In the genomic region with DNA sequence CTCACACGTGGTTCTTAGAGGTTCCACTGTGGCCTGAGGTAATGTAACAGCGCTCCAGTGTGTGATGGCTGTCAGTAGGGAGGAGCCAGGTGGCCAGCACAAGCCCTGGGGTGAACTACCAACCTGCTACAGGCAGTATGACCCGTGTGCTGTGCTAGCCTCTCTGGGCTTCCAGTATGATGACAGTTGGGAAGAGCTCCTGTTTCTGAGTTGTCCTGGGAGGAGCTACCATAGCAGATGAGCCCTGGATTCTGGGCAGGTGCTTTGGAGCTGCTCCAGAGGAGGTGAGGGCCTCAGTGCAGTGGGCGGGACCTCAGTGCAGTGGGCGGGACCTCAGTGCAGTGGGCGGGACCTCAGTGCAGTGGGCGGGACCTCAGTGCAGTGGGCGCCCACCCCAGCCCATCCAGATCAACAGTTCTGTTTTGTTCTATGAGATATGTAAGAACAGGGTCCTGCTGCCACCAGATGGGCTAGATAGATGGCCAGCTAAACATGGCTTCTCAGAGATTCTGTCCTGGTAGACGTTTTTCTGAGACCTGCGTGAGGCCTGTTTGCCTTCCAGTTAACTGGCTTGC, we compare ENCODE assay signal across 8 mouse cellular contexts. TPM values are rescaled to one million over a fixed set of nuclear protein-coding genes. Genes with fewer than 3 reads are reported as not detected.
DNase-seq lines count a peak whose midpoint lies in the region; ATAC-seq and TF ChIP-seq lines count a peak whose summit lies in the region.
"Had no signal": no experiment of that assay in that cellular context is flagged by ENCODE, and none has a peak within 500 bp of the region (broad histone marks: within the 10 kb centered on the region; RNA-seq: fewer than 3 reads in every experiment).

No protein-coding gene starts in this region.

- H3K27me3 ChIP-seq in heart, postnatal 0 days (ENCODE audit: control insufficient read depth, insufficient read depth, low read length): no peaks in the 10 kb centered on the region
- no peaks in the 10 kb centered on the region for H3K27me3 ChIP-seq in neural tube, embryonic 13.5 days
- no peaks in the 10 kb centered on the region for H3K27me3 ChIP-seq in liver, embryonic 12.5 days (replicated peaks)
- H3K27me3 ChIP-seq in forebrain, embryonic 16.5 days (replicated peaks; ENCODE audit: control insufficient read depth, insufficient read depth, low read length): no peaks in the 10 kb centered on the region

- WGBS in heart, postnatal 0 days: 75% methylated on average over 10 of the region's 10 CpGs
- WGBS in neural tube, embryonic 13.5 days: 76% methylated on average over 10 of the region's 10 CpGs
- 63% methylated on average over 10 of the region's 10 CpGs for WGBS in liver, embryonic 12.5 days (ENCODE audit: insufficient replicate concordance)
- 78% methylated on average over 10 of the region's 10 CpGs for WGBS in forebrain, embryonic 16.5 days

- H3K4me3 ChIP-seq in heart, postnatal 0 days (ENCODE audit: low read depth, low read length): no peak overlapping the region
- no peak overlapping the region for H3K4me3 ChIP-seq in neural tube, embryonic 13.5 days
- H3K4me3 ChIP-seq in liver, embryonic 12.5 days: no peak overlapping the region
- H3K4me3 ChIP-seq in forebrain, embryonic 16.5 days (replicated peaks; ENCODE audit: low read length): no peak overlapping the region

- intact Hi-C loops in heart, postnatal 36 days (cut with DNase I): loop anchor here (2.0 to 10.0 kb wide), 3 partner anchors 33 to 220 kb away; no protein-coding TSS in a partner anchor

- no peak overlapping the region for H3K4me2 ChIP-seq in heart, postnatal 0 days (ENCODE audit: low read depth, low read length)
- no peak overlapping the region for H3K4me2 ChIP-seq in neural tube, embryonic 13.5 days
- H3K4me2 ChIP-seq in liver, embryonic 12.5 days: no peak overlapping the region
- no peak overlapping the region for H3K4me2 ChIP-seq in forebrain, embryonic 16.5 days (ENCODE audit: low read length)

- no peak for ATAC-seq in heart, postnatal 0 days (ENCODE audit: insufficient read depth, low read depth)
- ATAC-seq in neural tube, embryonic 13.5 days (ENCODE audit: low read depth): no peak
- peak; percentile 18 for ATAC-seq in liver, embryonic 12.5 days
- ATAC-seq in forebrain, embryonic 16.5 days: no peak

- no peak for DNase-seq in heart, postnatal 0 days (ENCODE audit: low spot score)
- DNase-seq in heart, postnatal 36 days: no peak
- no peak for DNase-seq in neural tube, embryonic 10.5 days (ENCODE audit: extremely low spot score, low spot score)
- DNase-seq in layer of hippocampus, adult 9-11 months: no peak
- DNase-seq: thymus, postnatal 14 days had no signal

- peaks cover 81% of the 10 kb centered on the region for H3K36me3 ChIP-seq in heart, postnatal 0 days (replicated peaks; ENCODE audit: control insufficient read depth, insufficient read depth, low read length)
- H3K36me3 ChIP-seq in neural tube, embryonic 13.5 days: peaks cover 83% of the 10 kb centered on the region
- H3K36me3 ChIP-seq in liver, embryonic 12.5 days: peaks cover 59% of the 10 kb centered on the region
- H3K36me3 ChIP-seq in forebrain, embryonic 16.5 days (ENCODE audit: control insufficient read depth, insufficient read depth): peaks cover 28% of the 10 kb centered on the region

- TF ChIP-seq EP300 in heart, postnatal 0 days (IDR thresholded peaks at IDR 0.05; ENCODE audit: low read depth): no peak

- peak overlapping the region; percentile 90 for H3K27ac ChIP-seq in heart, postnatal 0 days (ENCODE audit: low read depth)
- H3K27ac ChIP-seq in neural tube, embryonic 13.5 days (replicated peaks): 0 out of 2 replicates have a peak overlapping the region, but pooled peaks have one; percentile 55
- H3K27ac ChIP-seq in liver, embryonic 12.5 days: peak overlapping the region; percentile 23; the same call in 1 of the 2 replicates
- H3K27ac ChIP-seq in forebrain, embryonic 16.5 days (ENCODE audit: low read length): no peak overlapping the region

- H3K9me3 ChIP-seq in heart, postnatal 0 days (replicated peaks; ENCODE audit: control insufficient read depth, low read length): no peaks in the 10 kb centered on the region
- no peaks in the 10 kb centered on the region for H3K9me3 ChIP-seq in neural tube, embryonic 13.5 days
- H3K9me3 ChIP-seq in liver, embryonic 12.5 days (replicated peaks): no peaks in the 10 kb centered on the region
- H3K9me3 ChIP-seq in forebrain, embryonic 16.5 days (ENCODE audit: control insufficient read depth, low read length): no peaks in the 10 kb centered on the region

- peaks cover 4% of the 10 kb centered on the region; the same call in 1 of the 2 replicates for H3K4me1 ChIP-seq in heart, postnatal 0 days (ENCODE audit: control insufficient read depth, insufficient read depth)
- peaks cover 5% of the 10 kb centered on the region for H3K4me1 ChIP-seq in neural tube, embryonic 13.5 days (replicated peaks)
- H3K4me1 ChIP-seq in liver, embryonic 12.5 days: peaks cover 26% of the 10 kb centered on the region
- H3K4me1 ChIP-seq in forebrain, embryonic 16.5 days (replicated peaks; ENCODE audit: control insufficient read depth, insufficient read depth, low read length): no peaks in the 10 kb centered on the region

- H3K9ac ChIP-seq in heart, postnatal 0 days (replicated peaks; ENCODE audit: low read depth, low read length): no peak overlapping the region
- no peak overlapping the region for H3K9ac ChIP-seq in neural tube, embryonic 13.5 days
- no peak overlapping the region for H3K9ac ChIP-seq in liver, embryonic 12.5 days
- H3K9ac ChIP-seq in forebrain, embryonic 16.5 days (replicated peaks; ENCODE audit: low read depth, low read length): no peak overlapping the region

- no peak for TF ChIP-seq CTCF in heart, postnatal 0 days (IDR thresholded peaks at IDR 0.05; ENCODE audit: low read depth)

RNA-seq across cellular contexts. Expression of gene Mgrn1, which starts 26.1 kb away (rescaled TPM):
- total RNA-seq in heart, postnatal 0 days (2014; rRNA removed; ENCODE audit: low replicate concordance): 214 and 223 TPM in 2 replicates
- 138 and 159 TPM in 2 replicates for polyA plus RNA-seq in heart, postnatal 0 days (2015; fragmentation: Nextera tagmentation; extraction: Ambion mirVana)
- total RNA-seq in heart, postnatal 36 days (2021): 100 to 1,000 TPM; 154 to 155 TPM
- polyA plus RNA-seq in neural tube, embryonic 13.5 days (2015; fragmentation: Nextera tagmentation; extraction: Ambion mirVana): 105 and 110 TPM in 2 replicates
- 29.8 and 31.1 TPM in 2 replicates for polyA plus RNA-seq in liver, embryonic 12.5 days (2016; fragmentation: Nextera tagmentation; extraction: Ambion mirVana)
- polyA plus RNA-seq in forebrain, embryonic 16.5 days (2015; fragmentation: Nextera tagmentation; extraction: Ambion mirVana): 104 and 108 TPM in 2 replicates

RNA-seq across cellular contexts. Expression of gene Nudt16l1, which starts 26.4 kb away (rescaled TPM):
- total RNA-seq in heart, postnatal 0 days (2014; rRNA removed; ENCODE audit: low replicate concordance): 35.5 and 44.0 TPM in 2 replicates
- polyA plus RNA-seq in heart, postnatal 0 days (2015; fragmentation: Nextera tagmentation; extraction: Ambion mirVana): 96.0 and 101 TPM in 2 replicates
- 10 to 100 TPM; 20.5 to 21.3 TPM for total RNA-seq in heart, postnatal 36 days (2021)
- polyA plus RNA-seq in neural tube, embryonic 13.5 days (2015; fragmentation: Nextera tagmentation; extraction: Ambion mirVana): 134 and 143 TPM in 2 replicates
- 61.2 and 62.7 TPM in 2 replicates for polyA plus RNA-seq in liver, embryonic 12.5 days (2016; fragmentation: Nextera tagmentation; extraction: Ambion mirVana)
- 139 and 148 TPM in 2 replicates for polyA plus RNA-seq in forebrain, embryonic 16.5 days (2015; fragmentation: Nextera tagmentation; extraction: Ambion mirVana)

RNA-seq across cellular contexts. Expression of gene Ubald1, which starts 32.0 kb away (rescaled TPM):
- total RNA-seq in heart, postnatal 0 days (2014; rRNA removed; ENCODE audit: low replicate concordance): 11.7 and 27.6 TPM in 2 replicates
- polyA plus RNA-seq in heart, postnatal 0 days (2015; fragmentation: Nextera tagmentation; extraction: Ambion mirVana): 18.3 and 18.8 TPM in 2 replicates
- total RNA-seq in heart, postnatal 36 days (2021): 10 to 100 TPM; 20.0 to 21.6 TPM
- polyA plus RNA-seq in neural tube, embryonic 13.5 days (2015; fragmentation: Nextera tagmentation; extraction: Ambion mirVana): 54.4 and 66.3 TPM in 2 replicates
- polyA plus RNA-seq in liver, embryonic 12.5 days (2016; fragmentation: Nextera tagmentation; extraction: Ambion mirVana): 14.7 and 16.8 TPM in 2 replicates
- 49.9 and 51.8 TPM in 2 replicates for polyA plus RNA-seq in forebrain, embryonic 16.5 days (2015; fragmentation: Nextera tagmentation; extraction: Ambion mirVana)

RNA-seq across cellular contexts. Expression of gene Anks3, which starts 51.8 kb away (rescaled TPM):
- 18.0 and 22.7 TPM in 2 replicates for total RNA-seq in heart, postnatal 0 days (2014; rRNA removed; ENCODE audit: low replicate concordance)
- 18.6 and 21.2 TPM in 2 replicates for polyA plus RNA-seq in heart, postnatal 0 days (2015; fragmentation: Nextera tagmentation; extraction: Ambion mirVana)
- 10 to 100 TPM; 12.4 to 12.9 TPM for total RNA-seq in heart, postnatal 36 days (2021)
- 64.0 and 67.0 TPM in 2 replicates for polyA plus RNA-seq in neural tube, embryonic 13.5 days (2015; fragmentation: Nextera tagmentation; extraction: Ambion mirVana)
- 16.8 and 19.7 TPM in 2 replicates for polyA plus RNA-seq in liver, embryonic 12.5 days (2016; fragmentation: Nextera tagmentation; extraction: Ambion mirVana)
- 74.5 and 85.7 TPM in 2 replicates for polyA plus RNA-seq in forebrain, embryonic 16.5 days (2015; fragmentation: Nextera tagmentation; extraction: Ambion mirVana)
